Mouse (Mus musculus) embryonic facial prominence, embryonic 15.5 days (tissue): ENCODE measurements at regions not wholly inside any gene's neighbourhood (a gene's known extent, or its start where the extent isn't known, plus 50 kb on each side); places are given as distances from the start of the nearest gene placed in this dataset.
"Not testable (repeated sequence)": the region's sequence is repeated elsewhere in the genome, so short reads cannot be mapped to it uniquely, and the experiment has no call there.

Source experiments
- ATAC-seq: fragments of 200-750 bp; cut with Nextera tagmentation; 2 replicates; pipeline ENCODE4 v1.8.0; 2017; ENCODE audit warnings: low read depth, moderate TSS enrichment; ENCODE audit not compliant: insufficient number of reproducible peaks, low FRiP score, low TSS enrichment
- H3K27ac ChIP-seq: fragments of 300-500 bp; sonication (generic); replicated peaks from 2 replicates; pipeline ENCODE4 v1.5.1; 2015; ENCODE audit warnings: mild to moderate bottlenecking, inconsistent platforms
- H3K27me3 ChIP-seq: fragments of 300-500 bp; sonication (generic); 2 replicates; pipeline ENCODE4 v1.6.1; 2015; ENCODE audit warnings: inconsistent platforms
- H3K36me3 ChIP-seq: fragments of 300-500 bp; sonication (generic); 2 replicates; pipeline ENCODE4 v1.6.1; 2015; ENCODE audit warnings: mild to moderate bottlenecking, inconsistent platforms
- H3K4me1 ChIP-seq: fragments of 300-500 bp; sonication (generic); 2 replicates; pipeline ENCODE4 v1.6.1; 2015; ENCODE audit warnings: inconsistent platforms
- H3K4me2 ChIP-seq: fragments of 300-500 bp; sonication (generic); replicated peaks from 2 replicates; pipeline ENCODE4 v1.6.1; 2015; ENCODE audit warnings: mild to moderate bottlenecking, inconsistent platforms
- H3K4me3 ChIP-seq: fragments of 300-500 bp; sonication (generic); replicated peaks from 2 replicates; pipeline ENCODE4 v1.5.1; 2015; ENCODE audit warnings: mild to moderate bottlenecking, inconsistent platforms
- H3K9ac ChIP-seq: fragments of 300-500 bp; sonication (generic); 2 replicates; pipeline ENCODE4 v1.6.1; 2015; ENCODE audit warnings: inconsistent platforms
- H3K9me3 ChIP-seq: fragments of 300-500 bp; sonication (generic); replicated peaks from 2 replicates; pipeline ENCODE4 v1.6.1; 2016; ENCODE audit warnings: inconsistent platforms
- WGBS: fragments of 180-500 bp; shearing (Covaris S2); methylation state at CpG from one replicate; pipeline ENCODE4 v1.1.7; 2015; 5-methylcytosine and 5-hydroxymethylcytosine counted together

- not testable (repeated sequence) for H3K9ac ChIP-seq, H3K4me1 ChIP-seq, H3K27ac ChIP-seq, H3K9me3 ChIP-seq, H3K27me3 ChIP-seq
- 3% methylated on average over 14 of the region's 48 CpGs for WGBS
- Histone ChIP-seq H3K36me3 (peaks cover 13% of the 10 kb centered on the region), H3K4me2 (peak overlapping the region; percentile 40), H3K4me3 (peak overlapping the region; percentile 39)
- peak; percentile 99 for ATAC-seq
Observed at GRCm38 (mm10) chr10:81996742-81997536, 51.0 kb upstream of the Zfp873 start.
